Mouse (Mus musculus): ENCODE measurements around the gene Rpf1. TPM values are rescaled to one million over a fixed set of nuclear protein-coding genes. Genes with fewer than 3 reads are reported as not detected.

Gene Rpf1
- polyA plus RNA-seq (2011; ENCODE audit: insufficient read length, low read depth, missing spikeins), result 27.2 and 33.7 TPM in 2 replicates

DNA sequence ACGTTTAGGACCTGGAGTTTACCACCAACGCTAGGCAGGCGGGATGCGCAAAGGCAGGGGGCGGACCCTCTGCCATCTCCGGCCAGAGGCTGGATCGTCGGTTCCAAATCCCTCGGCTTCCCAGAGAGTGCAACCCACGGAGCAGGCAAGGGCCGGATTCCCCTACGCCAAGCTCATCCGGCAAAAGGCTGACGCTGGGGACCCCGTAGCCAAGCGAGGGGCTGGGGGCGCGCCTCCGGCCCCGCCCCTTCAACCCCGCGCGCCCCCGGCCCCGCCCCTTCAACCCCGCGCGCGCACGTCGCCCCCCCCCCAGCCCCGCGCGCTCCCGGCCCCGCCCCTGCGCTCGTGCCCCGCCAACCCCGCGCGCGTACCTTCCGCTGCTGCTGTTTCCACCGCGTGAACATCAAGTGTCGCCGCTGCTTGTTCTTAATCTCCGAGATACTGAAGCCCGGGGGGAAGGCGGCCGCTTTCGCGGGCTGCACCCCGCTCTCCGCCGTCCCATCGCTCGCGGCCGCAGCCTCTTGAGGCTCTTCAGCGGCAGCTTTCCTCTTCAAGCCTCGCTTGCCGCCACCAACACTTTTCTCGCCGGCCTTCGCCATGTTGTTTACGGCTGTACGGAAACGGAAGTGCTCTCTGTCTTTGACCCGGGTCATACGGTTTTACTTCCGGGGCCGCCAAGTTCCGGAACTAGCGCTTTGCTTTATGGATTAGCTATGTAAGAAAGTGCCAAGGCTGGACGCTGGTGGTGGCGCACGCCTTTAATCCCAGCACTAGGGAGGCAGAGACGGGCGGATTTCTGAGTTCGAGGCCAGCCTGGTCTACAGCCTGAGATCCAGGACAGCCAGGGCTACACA, at the start of gene Rpf1:
Rpf1 (minus strand) TSS at position 632 of the 854 bp plus-strand sequence.
- no peak for TF ChIP-seq CTCF (IDR thresholded peaks at IDR 0.05; ENCODE audit: borderline replicate concordance, insufficient read depth, low read length)
- TF ChIP-seq POLR2A (IDR thresholded peaks at IDR 0.05; ENCODE audit: low read depth, low read length), result peak; percentile 73
- H3K27ac ChIP-seq (ENCODE audit: insufficient read depth, low read length), result peak within 1 kb of the TSS; percentile 87
- no peaks in the 10 kb centered on the region for H3K4me1 ChIP-seq (ENCODE audit: control insufficient read depth, insufficient read depth, low read length)
- H3K4me3 ChIP-seq (ENCODE audit: insufficient read depth, low read length), result peak within 1 kb of the TSS; percentile 87

DNA sequence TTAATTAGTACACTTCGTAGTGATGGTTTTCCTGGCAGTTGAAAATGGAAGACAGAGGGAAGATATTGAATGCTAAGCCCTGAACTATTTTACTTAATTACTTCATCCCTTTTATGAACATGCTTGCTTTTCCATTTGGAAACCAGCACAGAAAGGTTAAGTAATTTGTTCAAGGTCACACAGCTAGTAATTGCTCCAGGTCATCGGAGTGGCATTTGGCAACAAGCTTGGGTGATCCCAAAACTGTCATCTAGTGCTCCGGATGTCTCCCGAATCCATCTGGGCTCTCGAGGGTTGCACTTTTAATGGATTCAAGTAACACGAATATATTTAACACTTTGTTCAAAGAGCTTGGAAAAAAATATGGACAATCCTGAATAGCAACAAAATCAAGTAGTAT, 49.7 kb upstream of the Rpf1 start:
- Histone ChIP-seq H3K27ac (ENCODE audit: insufficient read depth, low read length) (no peak overlapping the region), H3K4me1 (ENCODE audit: control insufficient read depth, insufficient read depth, low read length) (peaks cover 10% of the 10 kb centered on the region; the same call in 1 of the 2 replicates), H3K4me3 (ENCODE audit: insufficient read depth, low read length) (no peak overlapping the region)
- TF ChIP-seq POLR2A (IDR thresholded peaks at IDR 0.05; ENCODE audit: low read depth, low read length) (no peak), CTCF (IDR thresholded peaks at IDR 0.05; ENCODE audit: borderline replicate concordance, insufficient read depth, low read length) (no peak)

DNA sequence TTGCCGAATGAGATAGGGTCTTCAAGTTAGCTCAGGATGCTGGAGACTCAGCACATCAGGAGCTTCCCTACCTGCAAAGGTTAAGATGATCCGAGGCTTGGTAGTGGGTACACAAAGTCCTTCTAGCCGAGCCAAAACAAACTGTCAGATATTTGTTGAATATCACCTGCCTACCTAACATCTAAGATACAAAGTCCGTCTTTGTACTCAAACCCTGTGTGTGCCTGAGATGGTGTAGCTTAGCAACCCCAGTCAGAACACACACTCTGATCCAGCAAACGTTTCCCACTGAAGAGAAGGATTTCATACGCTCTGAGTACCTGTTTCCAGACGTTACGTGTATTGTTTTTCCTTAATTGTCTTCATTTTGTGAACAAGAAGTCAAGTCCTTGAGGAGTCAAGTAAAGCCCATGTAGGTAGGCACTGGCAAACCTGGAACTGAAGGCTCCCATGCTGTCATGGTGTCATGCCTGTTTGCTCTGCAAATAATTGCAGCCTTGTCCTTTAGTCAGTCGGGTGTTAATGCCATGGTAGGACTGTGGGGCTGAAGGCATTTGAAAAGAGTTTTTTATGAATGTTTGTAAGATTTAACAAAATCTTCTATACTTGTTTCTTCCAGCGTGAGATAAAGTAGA, 49.0 kb upstream of the Rpf1 start, which contains the start of gene Uox:
Uox (plus strand) TSS at position 279 of the 635 bp plus-strand sequence.
- no peak for TF ChIP-seq CTCF (IDR thresholded peaks at IDR 0.05; ENCODE audit: borderline replicate concordance, insufficient read depth, low read length)
- no peak for TF ChIP-seq POLR2A (IDR thresholded peaks at IDR 0.05; ENCODE audit: low read depth, low read length)
- Histone ChIP-seq H3K4me3 (ENCODE audit: insufficient read depth, low read length) (no peak within 1 kb of the TSS), H3K27ac (ENCODE audit: insufficient read depth, low read length) (no peak within 1 kb of the TSS), H3K4me1 (ENCODE audit: control insufficient read depth, insufficient read depth, low read length) (peaks cover 10% of the 10 kb centered on the region; the same call in 1 of the 2 replicates)

- H3K27ac ChIP-seq (ENCODE audit: insufficient read depth, low read length), result no peak overlapping the region
- no peak for TF ChIP-seq POLR2A (IDR thresholded peaks at IDR 0.05; ENCODE audit: low read depth, low read length)
- no peak for TF ChIP-seq CTCF (IDR thresholded peaks at IDR 0.05; ENCODE audit: borderline replicate concordance, insufficient read depth, low read length)
- no peak overlapping the region for H3K4me3 ChIP-seq (ENCODE audit: insufficient read depth, low read length)
- peaks cover 10% of the 10 kb centered on the region; the same call in 1 of the 2 replicates for H3K4me1 ChIP-seq (ENCODE audit: control insufficient read depth, insufficient read depth, low read length)
Observed at GRCm38 (mm10) chr3:146569594-146569993, 48.4 kb upstream of the Rpf1 start.

- peak overlapping the region; percentile 53 for H3K27ac ChIP-seq (ENCODE audit: insufficient read depth, low read length)
- peaks cover 10% of the 10 kb centered on the region; the same call in 1 of the 2 replicates for H3K4me1 ChIP-seq (ENCODE audit: control insufficient read depth, insufficient read depth, low read length)
- H3K4me3 ChIP-seq (ENCODE audit: insufficient read depth, low read length), result no peak overlapping the region
- TF ChIP-seq CTCF (IDR thresholded peaks at IDR 0.05; ENCODE audit: borderline replicate concordance, insufficient read depth, low read length) (no peak), POLR2A (IDR thresholded peaks at IDR 0.05; ENCODE audit: low read depth, low read length) (no peak)
Observed at GRCm38 (mm10) chr3:146567884-146568530, 46.8 kb upstream of the Rpf1 start.

DNA sequence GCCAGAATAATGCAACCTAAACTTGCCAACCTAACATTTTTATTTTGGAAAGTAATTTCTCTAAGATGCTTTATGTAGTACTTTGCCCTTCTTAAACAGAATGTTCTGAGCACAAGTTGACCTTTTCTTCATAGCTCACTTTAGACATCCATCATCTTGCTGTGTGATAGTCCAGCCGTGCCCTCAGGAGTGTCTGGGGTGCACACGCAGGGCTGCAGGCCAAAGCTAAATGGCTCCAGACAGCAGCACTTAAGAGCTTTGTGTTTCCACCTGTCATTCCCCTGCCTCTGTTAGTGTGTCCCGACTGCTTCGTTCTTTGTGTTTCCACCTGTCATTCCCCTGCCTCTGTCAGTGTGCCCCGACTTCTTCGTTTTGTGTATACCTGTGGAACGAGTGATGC, 46.1 kb upstream of the Rpf1 start:
- Histone ChIP-seq H3K4me1 (ENCODE audit: control insufficient read depth, insufficient read depth, low read length) (peaks cover 10% of the 10 kb centered on the region; the same call in 1 of the 2 replicates), H3K27ac (ENCODE audit: insufficient read depth, low read length) (peak overlapping the region; percentile 50; the same call in 1 of the 2 replicates), H3K4me3 (ENCODE audit: insufficient read depth, low read length) (no peak overlapping the region)
- no peak for TF ChIP-seq CTCF (IDR thresholded peaks at IDR 0.05; ENCODE audit: borderline replicate concordance, insufficient read depth, low read length)

DNA sequence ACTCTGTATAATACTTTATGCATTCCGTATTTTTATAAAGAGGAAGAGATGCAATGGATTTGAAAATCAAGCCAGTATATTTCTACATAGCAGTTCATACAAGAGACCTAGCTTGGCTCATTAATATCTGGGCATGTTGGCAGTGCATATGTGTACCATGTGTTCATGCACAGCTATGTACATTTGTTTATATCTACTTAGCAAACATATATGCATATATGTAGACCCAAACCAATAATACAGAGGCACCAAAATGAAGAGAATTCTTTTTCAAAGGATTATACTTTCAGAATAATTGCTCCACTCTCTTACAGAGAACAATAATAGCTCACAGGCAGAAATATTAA, 43.8 kb upstream of the Rpf1 start:
- Histone ChIP-seq H3K4me3 (ENCODE audit: insufficient read depth, low read length) (no peak overlapping the region), H3K27ac (ENCODE audit: insufficient read depth, low read length) (no peak overlapping the region), H3K4me1 (ENCODE audit: control insufficient read depth, insufficient read depth, low read length) (peaks cover 10% of the 10 kb centered on the region; the same call in 1 of the 2 replicates)
- no peak for TF ChIP-seq CTCF (IDR thresholded peaks at IDR 0.05; ENCODE audit: borderline replicate concordance, insufficient read depth, low read length)
- no peak for TF ChIP-seq POLR2A (IDR thresholded peaks at IDR 0.05; ENCODE audit: low read depth, low read length)

DNA sequence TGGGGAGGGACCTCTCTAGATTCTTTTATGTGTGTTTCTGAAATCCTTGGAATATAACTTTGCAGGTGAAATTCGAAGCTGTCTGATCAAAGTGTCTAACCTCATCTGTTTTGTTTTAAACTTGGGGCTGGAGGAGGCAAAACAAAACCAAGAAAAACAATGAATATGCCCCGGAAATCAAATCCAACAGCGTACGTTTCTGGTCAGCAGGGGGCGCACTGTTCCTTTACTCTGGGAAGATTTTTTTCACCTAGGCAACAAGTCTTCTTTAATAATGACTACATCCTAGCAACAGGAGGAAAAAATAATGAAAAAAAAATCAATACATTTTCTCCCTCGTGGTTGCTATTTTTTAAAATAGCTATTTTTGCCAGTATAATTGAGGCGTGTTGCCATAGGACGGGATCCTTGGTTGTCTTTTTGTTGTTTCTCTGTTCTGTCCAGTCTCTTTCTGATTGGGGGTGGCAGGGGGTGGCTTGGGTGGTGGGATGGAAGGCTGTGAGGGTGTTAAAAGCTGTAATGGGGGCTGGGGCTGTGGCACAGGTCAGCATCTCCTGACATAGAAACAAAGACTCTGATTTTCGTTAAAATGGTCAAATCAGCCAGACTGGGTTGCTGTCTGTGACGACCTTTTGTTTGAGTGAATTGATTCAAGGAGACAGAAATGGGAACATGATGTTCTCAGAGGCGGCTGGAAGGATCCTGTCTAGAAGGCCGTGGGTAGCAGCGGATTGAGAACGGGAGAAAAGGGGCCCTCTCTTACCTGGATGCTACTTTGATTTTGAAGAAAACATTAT, 43.2 kb upstream of the Rpf1 start:
- Histone ChIP-seq H3K4me1 (ENCODE audit: control insufficient read depth, insufficient read depth, low read length) (peaks cover 10% of the 10 kb centered on the region; the same call in 1 of the 2 replicates), H3K27ac (ENCODE audit: insufficient read depth, low read length) (no peak overlapping the region), H3K4me3 (ENCODE audit: insufficient read depth, low read length) (no peak overlapping the region)
- TF ChIP-seq POLR2A (IDR thresholded peaks at IDR 0.05; ENCODE audit: low read depth, low read length) (no peak), CTCF (IDR thresholded peaks at IDR 0.05; ENCODE audit: borderline replicate concordance, insufficient read depth, low read length) (no peak)

DNA sequence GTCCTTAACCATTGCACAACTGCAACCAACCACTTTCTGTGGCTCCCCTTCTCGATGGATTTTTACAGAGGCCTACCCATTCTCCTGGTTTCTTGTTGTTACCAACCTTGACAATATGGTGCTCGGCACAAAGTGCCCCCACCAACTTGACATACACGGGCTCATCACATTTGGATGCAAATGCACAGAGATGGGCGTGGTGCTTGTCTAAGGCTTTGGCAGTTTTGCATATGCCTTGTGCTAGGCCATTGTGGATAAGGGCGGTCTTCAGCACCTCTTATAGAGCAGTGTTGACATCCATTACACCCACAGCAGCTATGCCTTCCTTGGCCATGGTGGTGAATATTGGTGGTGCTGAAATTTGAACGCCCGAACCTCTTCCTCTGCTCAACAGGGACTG, 41.7 kb upstream of the Rpf1 start:
- Histone ChIP-seq H3K27ac (ENCODE audit: insufficient read depth, low read length) (no peak overlapping the region), H3K4me1 (ENCODE audit: control insufficient read depth, insufficient read depth, low read length) (peaks cover 4% of the 10 kb centered on the region; the same call in 1 of the 2 replicates), H3K4me3 (ENCODE audit: insufficient read depth, low read length) (no peak overlapping the region)
- no peak for TF ChIP-seq POLR2A (IDR thresholded peaks at IDR 0.05; ENCODE audit: low read depth, low read length)
- no peak for TF ChIP-seq CTCF (IDR thresholded peaks at IDR 0.05; ENCODE audit: borderline replicate concordance, insufficient read depth, low read length)
